Mouse (Mus musculus) testis, adult 2 months (tissue): ENCODE data around the gene Actl6a.

ENCODE experiments used
- CTCF ChIP-seq: fragments of 200-500 bp; IDR thresholded peaks from 2 replicates; pipeline ENCODE4 v1.5.1; 2012; ENCODE audit warnings: low read depth, mild to moderate bottlenecking, inconsistent platforms, low read length, moderate library complexity; ENCODE audit not compliant: control insufficient read depth, insufficient read depth, insufficient replicate concordance
- POLR2A ChIP-seq: fragments of 200-500 bp; IDR thresholded peaks from 2 replicates; pipeline ENCODE4 v1.6.1; 2012; ENCODE audit warnings: low read depth, mild to moderate bottlenecking, inconsistent platforms, low read length, moderate library complexity; ENCODE audit not compliant: control insufficient read depth

DNA sequence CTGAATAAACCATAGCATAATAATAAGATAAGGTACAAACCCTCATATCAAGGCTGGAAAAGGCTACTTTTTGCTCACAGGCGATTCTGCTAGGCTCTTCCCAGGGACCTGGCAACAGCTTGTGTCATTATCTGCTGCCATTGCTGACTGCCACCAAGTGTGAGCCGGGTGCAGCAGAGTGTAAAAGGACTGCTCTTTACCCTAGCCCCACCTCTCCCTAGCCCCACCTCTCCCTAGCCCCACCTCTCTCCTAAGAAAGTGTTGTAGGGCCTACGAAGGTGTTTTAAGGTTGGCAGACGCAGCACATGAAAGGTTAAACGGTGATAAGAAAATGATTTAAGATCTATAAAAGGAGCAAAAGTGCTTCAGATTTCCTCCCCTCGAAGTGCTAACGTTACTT, 57.8 kb downstream of the Actl6a start:
- TF ChIP-seq CTCF (no peak), POLR2A (no peak)
